Comparison of ENCODE assay signal across 8 mouse cellular contexts in genomic region chr4:70533056-70533805, GRCm38 (mm10). TPM values are rescaled to one million over a fixed set of nuclear protein-coding genes. Genes with fewer than 3 reads are reported as not detected.
DNase-seq lines count a peak whose midpoint lies in the region; ATAC-seq and TF ChIP-seq lines count a peak whose summit lies in the region.

No protein-coding gene starts in this region.

- ATAC-seq in CD4-positive, CD25-positive, alpha-beta regulatory T cell, adult 4 months = no peak
- no peak for ATAC-seq in lung, embryonic 15.5 days (ENCODE audit: borderline replicate concordance, extremely low read depth, low FRiP score, low TSS enrichment)
- ATAC-seq in intestine, postnatal 0 days = no peak
- no peak for ATAC-seq in neural tube, embryonic 14.5 days (ENCODE audit: low read depth)

- H3K27me3 ChIP-seq in lung, embryonic 15.5 days = no peaks in the 10 kb centered on the region
- no peaks in the 10 kb centered on the region for H3K27me3 ChIP-seq in intestine, postnatal 0 days (replicated peaks; ENCODE audit: control insufficient read depth, insufficient read depth, low read length)
- no peaks in the 10 kb centered on the region for H3K27me3 ChIP-seq in neural tube, embryonic 14.5 days (ENCODE audit: control insufficient read depth, insufficient read depth, low read length)

- DNase-seq in CD4-positive, CD25-positive, alpha-beta regulatory T cell, adult 2 months (ENCODE audit: low read depth, low spot score) = peak; percentile 9
- DNase-seq in lung, adult 18-20 months = no peak
- DNase-seq in gastrocnemius, postnatal 36 days = no peak
- no peak for DNase-seq in urinary bladder, postnatal 25 days (ENCODE audit: low spot score)

- peak overlapping the region; percentile 93 for H3K4me3 ChIP-seq in lung, embryonic 15.5 days
- H3K4me3 ChIP-seq in intestine, postnatal 0 days (ENCODE audit: low read depth, low read length) = peak overlapping the region; percentile 87; the same call in 1 of the 2 replicates
- peak overlapping the region; percentile 83 for H3K4me3 ChIP-seq in neural tube, embryonic 14.5 days (ENCODE audit: low read depth, low read length)

- H3K36me3 ChIP-seq in lung, embryonic 15.5 days = no peaks in the 10 kb centered on the region
- H3K36me3 ChIP-seq in intestine, postnatal 0 days (ENCODE audit: control insufficient read depth, insufficient read depth) = no peaks in the 10 kb centered on the region
- H3K36me3 ChIP-seq in neural tube, embryonic 14.5 days (ENCODE audit: control insufficient read depth, insufficient read depth, low read length) = no peaks in the 10 kb centered on the region

- H3K9ac ChIP-seq in lung, embryonic 15.5 days = peak overlapping the region; percentile 81
- H3K9ac ChIP-seq in intestine, postnatal 0 days (ENCODE audit: low read depth, low read length) = no peak overlapping the region
- peak overlapping the region; percentile 92 for H3K9ac ChIP-seq in neural tube, embryonic 14.5 days (replicated peaks; ENCODE audit: low read depth, low read length)

- WGBS in lung, embryonic 15.5 days = 51% methylated on average over 3 of the region's 3 CpGs
- WGBS in intestine, postnatal 0 days = 68% methylated on average over 3 of the region's 3 CpGs
- WGBS in neural tube, embryonic 14.5 days = 22% methylated on average over 3 of the region's 3 CpGs

- H3K9me3 ChIP-seq in lung, embryonic 15.5 days = no peaks in the 10 kb centered on the region
- H3K9me3 ChIP-seq in intestine, postnatal 0 days (ENCODE audit: control insufficient read depth) = no peaks in the 10 kb centered on the region
- no peaks in the 10 kb centered on the region for H3K9me3 ChIP-seq in neural tube, embryonic 14.5 days (ENCODE audit: control insufficient read depth, low read length)

- peak overlapping the region; percentile 93 for H3K4me2 ChIP-seq in lung, embryonic 15.5 days
- H3K4me2 ChIP-seq in intestine, postnatal 0 days (replicated peaks; ENCODE audit: low read depth) = peak overlapping the region; percentile 97; the same call in 1 of the 2 replicates
- peak overlapping the region; percentile 55 for H3K4me2 ChIP-seq in neural tube, embryonic 14.5 days (ENCODE audit: low read depth, low read length)

- no peak overlapping the region for H3K27ac ChIP-seq in lung, embryonic 15.5 days
- no peak overlapping the region for H3K27ac ChIP-seq in intestine, postnatal 0 days (ENCODE audit: low read depth, low read length)
- H3K27ac ChIP-seq in neural tube, embryonic 14.5 days (ENCODE audit: low read depth, low read length) = no peak overlapping the region

- H3K4me1 ChIP-seq in lung, embryonic 15.5 days = peaks cover 29% of the 10 kb centered on the region
- H3K4me1 ChIP-seq in intestine, postnatal 0 days (replicated peaks; ENCODE audit: control insufficient read depth, insufficient read depth, low read length) = no peaks in the 10 kb centered on the region
- H3K4me1 ChIP-seq in neural tube, embryonic 14.5 days (ENCODE audit: control insufficient read depth, insufficient read depth, low read length) = peaks cover 47% of the 10 kb centered on the region

- TF ChIP-seq CTCF in intestine, postnatal 0 days (IDR thresholded peaks at IDR 0.05; ENCODE audit: low read depth) = no peak

- intact Hi-C loops in gastrocnemius, postnatal 36 days (cut with DNase I) = loop anchor here (5.0 kb wide), 1 partner anchor 121 kb away; the partner anchor contains the start of gene Cdk5rap2

RNA-seq across cellular contexts. Expression of gene Megf9, which starts 1.6 kb away (rescaled TPM):
- under 1 TPM; 0.41 to 0.70 TPM for polyA plus RNA-seq in CD4-positive, CD25-positive, alpha-beta regulatory T cell, adult 4 months (2017; shearing (Covaris generic))
- polyA plus RNA-seq in lung, embryonic 15.5 days (2015; fragmentation: Nextera tagmentation; extraction: Ambion mirVana) = 8.4 and 8.9 TPM in 2 replicates
- polyA plus RNA-seq in intestine, postnatal 0 days (2015; fragmentation: Nextera tagmentation; extraction: Ambion mirVana) = 2.2 and 3.3 TPM in 2 replicates
- 43.3 and 45.6 TPM in 2 replicates for polyA plus RNA-seq in neural tube, embryonic 14.5 days (2014; fragmentation: Nextera tagmentation; extraction: Ambion mirVana)
- 1 to 10 TPM; 3.5 to 4.9 TPM for total RNA-seq in gastrocnemius, postnatal 36 days (2021)
